In genomic region chr19:24279706-24280600, GRCm38 (mm10) we compare ENCODE assay signal across 8 mouse cellular contexts. TPM values are rescaled to one million over a fixed set of nuclear protein-coding genes. Genes with fewer than 3 reads are reported as not detected.
A peak's percentile ranks its signal among the peaks of the same experiment; 100 is the strongest.
DNase-seq lines count a peak whose midpoint lies in the region; ATAC-seq and TF ChIP-seq lines count a peak whose summit lies in the region.

No protein-coding gene starts in this region.

- H3K4me2 ChIP-seq in embryonic facial prominence, embryonic 13.5 days, result peak overlapping the region; percentile 76
- H3K4me2 ChIP-seq in limb, embryonic 15.5 days, result peak overlapping the region; percentile 89
- peak overlapping the region; percentile 90 for H3K4me2 ChIP-seq in midbrain, postnatal 0 days (ENCODE audit: low read depth, low read length, poor library complexity, severe bottlenecking)

- H3K4me1 ChIP-seq in embryonic facial prominence, embryonic 13.5 days, result peaks cover 11% of the 10 kb centered on the region
- peaks cover 11% of the 10 kb centered on the region for H3K4me1 ChIP-seq in limb, embryonic 15.5 days
- no peaks in the 10 kb centered on the region for H3K4me1 ChIP-seq in midbrain, postnatal 0 days (ENCODE audit: insufficient read depth, low read length)

- H3K27me3 ChIP-seq in embryonic facial prominence, embryonic 13.5 days, result no peaks in the 10 kb centered on the region
- H3K27me3 ChIP-seq in limb, embryonic 15.5 days, result no peaks in the 10 kb centered on the region
- no peaks in the 10 kb centered on the region for H3K27me3 ChIP-seq in midbrain, postnatal 0 days (ENCODE audit: insufficient read depth, low read length)

- DNase-seq in 416B (ENCODE audit: low read depth), result peak; percentile 87
- DNase-seq in adrenal gland, postnatal 36 days, result peak; percentile 81 to 92
- DNase-seq in heart, adult 8-10 months (ENCODE audit: low spot score), result peak; percentile 63
- DNase-seq in kidney, adult 9 months, result peak; percentile 81
- DNase-seq in midbrain, postnatal 0 days (ENCODE audit: low spot score), result peak; percentile 90
- DNase-seq in spleen, postnatal 10 days (ENCODE audit: low spot score in 2 of 2), result peak; percentile 85 to 90

- no peaks in the 10 kb centered on the region for H3K9me3 ChIP-seq in embryonic facial prominence, embryonic 13.5 days
- no peaks in the 10 kb centered on the region; the same call in 1 of the 2 replicates for H3K9me3 ChIP-seq in limb, embryonic 15.5 days
- H3K9me3 ChIP-seq in midbrain, postnatal 0 days (ENCODE audit: low read length), result no peaks in the 10 kb centered on the region

- WGBS in embryonic facial prominence, embryonic 13.5 days, result under 1% methylated on average over 70 of the region's 78 CpGs
- WGBS in limb, embryonic 15.5 days, result under 1% methylated on average over 75 of the region's 78 CpGs
- under 1% methylated on average over 61 of the region's 78 CpGs for WGBS in midbrain, postnatal 0 days

- H3K4me3 ChIP-seq in embryonic facial prominence, embryonic 13.5 days, result peak overlapping the region; percentile 66
- H3K4me3 ChIP-seq in limb, embryonic 15.5 days, result peak overlapping the region; percentile 73
- peak overlapping the region; percentile 66 for H3K4me3 ChIP-seq in midbrain, postnatal 0 days (ENCODE audit: low read depth, low read length)

- H3K36me3 ChIP-seq in embryonic facial prominence, embryonic 13.5 days, result peaks cover 7% of the 10 kb centered on the region; the same call in 1 of the 2 replicates
- H3K36me3 ChIP-seq in limb, embryonic 15.5 days, result peaks cover 3% of the 10 kb centered on the region; the same call in 1 of the 2 replicates
- 0 out of 2 replicates have a peak, but pooled peaks cover 6% of the 10 kb centered on the region for H3K36me3 ChIP-seq in midbrain, postnatal 0 days (ENCODE audit: insufficient read depth, low read length)

- TF ChIP-seq CTCF in midbrain, postnatal 0 days (IDR thresholded peaks at IDR 0.05), result peak; percentile 56

- H3K9ac ChIP-seq in embryonic facial prominence, embryonic 13.5 days, result peak overlapping the region; percentile 82
- peak overlapping the region; percentile 63 for H3K9ac ChIP-seq in limb, embryonic 15.5 days
- peak overlapping the region; percentile 62 for H3K9ac ChIP-seq in midbrain, postnatal 0 days (replicated peaks; ENCODE audit: low read length, poor library complexity, severe bottlenecking)

- ATAC-seq in embryonic facial prominence, embryonic 13.5 days (ENCODE audit: insufficient number of reproducible peaks, insufficient read depth, low FRiP score, low TSS enrichment, low read depth), result peak; percentile 63
- peak; percentile 46 for ATAC-seq in limb, embryonic 15.5 days (ENCODE audit: insufficient number of reproducible peaks, low FRiP score, low TSS enrichment, low read depth)
- ATAC-seq in midbrain, postnatal 0 days (ENCODE audit: low FRiP score), result peak; percentile 79

- H3K27ac ChIP-seq in embryonic facial prominence, embryonic 13.5 days, result peak overlapping the region; percentile 89
- peak overlapping the region; percentile 93 for H3K27ac ChIP-seq in limb, embryonic 15.5 days
- peak overlapping the region; percentile 65 for H3K27ac ChIP-seq in midbrain, postnatal 0 days (ENCODE audit: low read depth, low read length)

RNA-seq across cellular contexts. Expression of gene Fxn, which starts 0.5 kb away (rescaled TPM):
- 10 to 100 TPM; 11.3 to 18.4 TPM for total RNA-seq in adrenal gland, postnatal 36 days (2021)
- polyA plus RNA-seq in embryonic facial prominence, embryonic 13.5 days (2015; fragmentation: Nextera tagmentation; extraction: Ambion mirVana), result 52.3 and 54.6 TPM in 2 replicates
- 10 to 100 TPM; 26.4 to 31.2 (median 29.3) TPM for total RNA-seq in heart, adult 8-10 months (2022)
- 36.0 and 38.6 TPM in 2 replicates for polyA plus RNA-seq in limb, embryonic 15.5 days (2015; fragmentation: Nextera tagmentation; extraction: Ambion mirVana)
- total RNA-seq in midbrain, postnatal 0 days (2014; rRNA removed), result 24.6 and 25.4 TPM in 2 replicates
- 42.5 and 43.7 TPM in 2 replicates for polyA plus RNA-seq in midbrain, postnatal 0 days (2015; fragmentation: Nextera tagmentation; extraction: Ambion mirVana)

RNA-seq across cellular contexts. Expression of gene Tjp2, which starts 55.1 kb away (rescaled TPM):
- 10 to 100 TPM in 1 of 2 experiments, 1 to 10 TPM in 1; 7.7 to 12.2 TPM for total RNA-seq in adrenal gland, postnatal 36 days (2021)
- polyA plus RNA-seq in embryonic facial prominence, embryonic 13.5 days (2015; fragmentation: Nextera tagmentation; extraction: Ambion mirVana), result 16.5 and 17.5 TPM in 2 replicates
- total RNA-seq in heart, adult 8-10 months (2022), result 10 to 100 TPM; 15.8 to 17.4 (median 17.0) TPM
- polyA plus RNA-seq in limb, embryonic 15.5 days (2015; fragmentation: Nextera tagmentation; extraction: Ambion mirVana), result 17.2 and 20.6 TPM in 2 replicates
- 18.2 and 18.7 TPM in 2 replicates for total RNA-seq in midbrain, postnatal 0 days (2014; rRNA removed)
- 11.0 and 11.2 TPM in 2 replicates for polyA plus RNA-seq in midbrain, postnatal 0 days (2015; fragmentation: Nextera tagmentation; extraction: Ambion mirVana)

Comparison
In these comparisons a context has a peak if more than half of its experiments do, and no peak if none do; other contexts are left out.
1. Peak in every context shown above with its lines: DNase-seq, ATAC-seq, H3K4me3 ChIP-seq and H3K27ac ChIP-seq.